ENCODE assay signal across 9 mouse cellular contexts in genomic region chr13:94328063-94328462, GRCm38 (mm10). TPM values are rescaled to one million over a fixed set of nuclear protein-coding genes. Genes with fewer than 3 reads are reported as not detected.
DNase-seq lines count a peak whose midpoint lies in the region; ATAC-seq and TF ChIP-seq lines count a peak whose summit lies in the region.
"Had no signal": no experiment of that assay in that cellular context is flagged by ENCODE, and none has a peak within 500 bp of the region (broad histone marks: within the 10 kb centered on the region; RNA-seq: fewer than 3 reads in every experiment).

No protein-coding gene starts in this region.

- no peak overlapping the region for H3K27ac ChIP-seq in embryonic facial prominence, embryonic 11.5 days (replicated peaks; ENCODE audit: low read depth, low read length)
- H3K27ac ChIP-seq in kidney, postnatal 0 days, result peak overlapping the region; percentile 64
- H3K27ac ChIP-seq: hindbrain, embryonic 15.5 days had no signal

- TF ChIP-seq CTCF in kidney, postnatal 0 days (IDR thresholded peaks at IDR 0.05; ENCODE audit: low read depth), result no peak

- H3K4me2 ChIP-seq in embryonic facial prominence, embryonic 11.5 days (ENCODE audit: low read depth, low read length), result no peak overlapping the region
- H3K4me2 ChIP-seq in kidney, postnatal 0 days (ENCODE audit: low read length), result no peak overlapping the region
- H3K4me2 ChIP-seq: hindbrain, embryonic 15.5 days had no signal

- H3K27me3 ChIP-seq in embryonic facial prominence, embryonic 11.5 days (ENCODE audit: control insufficient read depth, insufficient read depth, low read length), result no peaks in the 10 kb centered on the region
- no peaks in the 10 kb centered on the region for H3K27me3 ChIP-seq in kidney, postnatal 0 days (ENCODE audit: insufficient read depth, low read length)
- H3K27me3 ChIP-seq: hindbrain, embryonic 15.5 days had no signal

- peak; percentile 11 for DNase-seq in urinary bladder, postnatal 25 days (ENCODE audit: low spot score)
- DNase-seq in urinary bladder, postnatal 10 days (ENCODE audit: low spot score), result no peak
- DNase-seq in embryonic facial prominence, embryonic 11.5 days (ENCODE audit: low spot score), result peak; percentile 4
- DNase-seq in kidney, postnatal 0 days (ENCODE audit: low spot score), result peak; percentile 52
- DNase-seq in neural tube, embryonic 10.5 days (ENCODE audit: extremely low spot score, low spot score), result no peak
- DNase-seq in left cerebral cortex, postnatal 25 days (ENCODE audit: low spot score in 2 of 2), result no peak
- DNase-seq in right cerebral cortex, adult 18-20 months, result no peak
- DNase-seq in cerebellum, postnatal 14 days, result no peak

- 67% methylated on average over 3 of the region's 3 CpGs for WGBS in embryonic facial prominence, embryonic 11.5 days
- 39% methylated on average over 3 of the region's 3 CpGs for WGBS in kidney, postnatal 0 days

- no peaks in the 10 kb centered on the region for H3K9me3 ChIP-seq in embryonic facial prominence, embryonic 11.5 days (replicated peaks; ENCODE audit: control insufficient read depth, low read length)
- H3K9me3 ChIP-seq in kidney, postnatal 0 days (replicated peaks; ENCODE audit: low read length), result no peaks in the 10 kb centered on the region

- no peak overlapping the region for H3K9ac ChIP-seq in embryonic facial prominence, embryonic 11.5 days (replicated peaks; ENCODE audit: low read length)
- no peak overlapping the region for H3K9ac ChIP-seq in kidney, postnatal 0 days (ENCODE audit: low read depth, low read length)
- H3K9ac ChIP-seq: hindbrain, embryonic 15.5 days had no signal

- no peaks in the 10 kb centered on the region for H3K36me3 ChIP-seq in embryonic facial prominence, embryonic 11.5 days (replicated peaks; ENCODE audit: control insufficient read depth, insufficient read depth, low read depth, low read length)
- H3K36me3 ChIP-seq in kidney, postnatal 0 days (ENCODE audit: insufficient read depth, low read length), result no peaks in the 10 kb centered on the region
- H3K36me3 ChIP-seq: hindbrain, embryonic 15.5 days had no signal

- H3K4me1 ChIP-seq in embryonic facial prominence, embryonic 11.5 days (ENCODE audit: control insufficient read depth, insufficient read depth, low read length), result no peaks in the 10 kb centered on the region
- no peaks in the 10 kb centered on the region; the same call in 1 of the 2 replicates for H3K4me1 ChIP-seq in kidney, postnatal 0 days (replicated peaks; ENCODE audit: insufficient read depth, low read length)
- H3K4me1 ChIP-seq: hindbrain, embryonic 15.5 days had no signal

- ATAC-seq in embryonic facial prominence, embryonic 11.5 days (replicated peaks; ENCODE audit: insufficient number of reproducible peaks, low FRiP score, low TSS enrichment, low read depth), result no peak
- ATAC-seq in kidney, postnatal 0 days (replicated peaks; ENCODE audit: low FRiP score, low read depth), result no peak; the same call in 1 of the 2 replicates

- intact Hi-C loops in left cerebral cortex, postnatal 25 days (cut with DNase I), result loop anchor here (5.0 kb wide), 1 partner anchor 36 kb away; no protein-coding TSS in a partner anchor

- H3K4me3 ChIP-seq in embryonic facial prominence, embryonic 11.5 days (ENCODE audit: low read depth, low read length), result no peak overlapping the region
- no peak overlapping the region for H3K4me3 ChIP-seq in kidney, postnatal 0 days (replicated peaks; ENCODE audit: low read depth, low read length)
- H3K4me3 ChIP-seq: hindbrain, embryonic 15.5 days had no signal

RNA-seq across cellular contexts. Expression of gene Ap3b1, which starts 30.7 kb away (rescaled TPM):
- polyA plus RNA-seq in embryonic facial prominence, embryonic 11.5 days (2014; fragmentation: Nextera tagmentation; extraction: Ambion mirVana), result 43.4 and 45.1 TPM in 2 replicates
- polyA plus RNA-seq in kidney, postnatal 0 days (2015; fragmentation: Nextera tagmentation; extraction: Ambion mirVana), result 32.9 and 38.8 TPM in 2 replicates
- 10 to 100 TPM; 43.2 to 43.9 TPM for total RNA-seq in left cerebral cortex, postnatal 25 days (2021)

RNA-seq across cellular contexts. Expression of gene Scamp1, which starts 42.4 kb away (rescaled TPM):
- 26.2 and 29.6 TPM in 2 replicates for polyA plus RNA-seq in embryonic facial prominence, embryonic 11.5 days (2014; fragmentation: Nextera tagmentation; extraction: Ambion mirVana)
- polyA plus RNA-seq in kidney, postnatal 0 days (2015; fragmentation: Nextera tagmentation; extraction: Ambion mirVana), result 27.2 and 29.4 TPM in 2 replicates
- 100 to 1,000 TPM; 181 to 184 TPM for total RNA-seq in left cerebral cortex, postnatal 25 days (2021)

Comparison
In these comparisons a context has a peak if more than half of its experiments do, and no peak if none do; other contexts are left out.
1. DNase-seq: peak in urinary bladder, postnatal 25 days (single experiment), embryonic facial prominence, embryonic 11.5 days (single experiment) and kidney, postnatal 0 days (single experiment); none in urinary bladder, postnatal 10 days (single experiment), neural tube, embryonic 10.5 days (single experiment), left cerebral cortex, postnatal 25 days (0 of 2), right cerebral cortex, adult 18-20 months (single experiment) and cerebellum, postnatal 14 days (0 of 2).